Mouse (Mus musculus) liver, embryonic 12.5 days (tissue): ENCODE measurements at regions not wholly inside any gene's neighbourhood (a gene's known extent, or its start where the extent isn't known, plus 50 kb on each side); places are given as distances from the start of the nearest gene placed in this dataset.
A peak's percentile ranks its signal among the peaks of the same experiment; 100 is the strongest.

Experiments
- ATAC-seq: fragments of 200-750 bp; cut with Nextera tagmentation; 2 replicates; pipeline ENCODE4 v1.8.0; 2017; ENCODE audit warnings: moderate number of reproducible peaks, mild to moderate bottlenecking, moderate library complexity
- H3K27ac ChIP-seq: fragments of 300-500 bp; sonication (generic); 2 replicates; pipeline ENCODE4 v1.5.1; 2016; ENCODE audit warnings: mild to moderate bottlenecking
- H3K27me3 ChIP-seq: fragments of 300-500 bp; sonication (generic); replicated peaks from 2 replicates; pipeline ENCODE4 v1.6.1; 2016; ENCODE audit warnings: mild to moderate bottlenecking, moderate library complexity
- H3K36me3 ChIP-seq: fragments of 300-500 bp; sonication (generic); 2 replicates; pipeline ENCODE4 v1.6.1; 2016; ENCODE audit warnings: mild to moderate bottlenecking, moderate library complexity
- H3K4me1 ChIP-seq: fragments of 300-500 bp; sonication (generic); 2 replicates; pipeline ENCODE4 v1.6.1; 2016
- H3K4me2 ChIP-seq: fragments of 300-500 bp; sonication (generic); 2 replicates; pipeline ENCODE4 v1.6.1; 2016; ENCODE audit warnings: mild to moderate bottlenecking, moderate library complexity
- H3K4me3 ChIP-seq: fragments of 300-500 bp; sonication (generic); 2 replicates; pipeline ENCODE4 v1.5.1; 2016; ENCODE audit warnings: mild to moderate bottlenecking, moderate library complexity
- H3K9ac ChIP-seq: fragments of 300-500 bp; sonication (generic); 2 replicates; pipeline ENCODE4 v1.6.1; 2016; ENCODE audit warnings: mild to moderate bottlenecking, moderate library complexity
- H3K9me3 ChIP-seq: fragments of 300-500 bp; sonication (generic); replicated peaks from 2 replicates; pipeline ENCODE4 v1.6.1; 2016; ENCODE audit warnings: mild to moderate bottlenecking, moderate library complexity
- WGBS: fragments of 180-500 bp; shearing (Covaris S2); methylation state at CpG from one replicate; pipeline ENCODE4 v1.1.7; 2016; ENCODE audit not compliant: insufficient replicate concordance; 5-methylcytosine and 5-hydroxymethylcytosine counted together

DNA sequence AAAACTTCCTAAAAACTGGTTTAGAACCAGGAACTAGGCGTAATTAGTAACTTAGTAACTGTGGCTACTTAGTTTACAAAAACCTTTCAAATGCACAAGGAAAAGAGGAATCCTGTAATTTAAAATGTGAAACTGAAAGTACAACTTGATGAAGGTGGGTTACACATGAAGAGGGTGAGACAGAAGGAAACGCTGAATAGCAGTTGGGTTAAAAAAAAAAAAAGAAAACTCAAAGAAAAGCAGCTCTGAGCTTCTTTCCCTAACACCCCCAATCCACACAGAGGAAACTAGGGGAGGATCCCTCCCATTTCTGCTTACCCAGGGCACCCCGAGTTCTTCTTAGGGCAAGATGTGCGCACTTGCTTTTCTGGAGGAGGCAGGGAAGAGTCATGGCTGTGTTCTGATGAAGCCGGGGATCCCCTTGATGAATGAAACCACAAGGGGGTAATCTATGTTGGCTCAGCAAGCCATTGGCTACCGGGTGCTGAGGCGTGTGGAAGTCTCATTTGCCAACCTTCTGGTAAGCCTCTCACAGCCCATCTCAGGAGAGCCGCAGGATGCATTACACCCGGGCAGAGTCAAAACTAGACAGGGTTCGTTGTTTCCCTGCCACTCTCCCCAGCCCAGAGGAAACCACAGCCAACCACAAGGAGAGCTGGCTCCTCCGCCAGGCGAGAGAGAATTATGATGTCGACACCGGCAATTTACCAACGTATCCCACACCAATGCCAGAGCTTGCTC, 167.4 kb upstream of the Klf14 start:
- H3K36me3 ChIP-seq = peaks cover under 1% of the 10 kb centered on the region; the same call in 1 of the 2 replicates
- peak overlapping the region; percentile 63 for H3K4me3 ChIP-seq
- H3K4me2 ChIP-seq = peak overlapping the region; percentile 75
- H3K27ac ChIP-seq = peak overlapping the region; percentile 77
- no peaks in the 10 kb centered on the region for H3K27me3 ChIP-seq
- peak overlapping the region; percentile 72 for H3K9ac ChIP-seq
- peak; percentile 80 for ATAC-seq
- H3K4me1 ChIP-seq = peaks cover 39% of the 10 kb centered on the region
- WGBS = 17% methylated on average over 15 of the region's 15 CpGs
- H3K9me3 ChIP-seq = no peaks in the 10 kb centered on the region

DNA sequence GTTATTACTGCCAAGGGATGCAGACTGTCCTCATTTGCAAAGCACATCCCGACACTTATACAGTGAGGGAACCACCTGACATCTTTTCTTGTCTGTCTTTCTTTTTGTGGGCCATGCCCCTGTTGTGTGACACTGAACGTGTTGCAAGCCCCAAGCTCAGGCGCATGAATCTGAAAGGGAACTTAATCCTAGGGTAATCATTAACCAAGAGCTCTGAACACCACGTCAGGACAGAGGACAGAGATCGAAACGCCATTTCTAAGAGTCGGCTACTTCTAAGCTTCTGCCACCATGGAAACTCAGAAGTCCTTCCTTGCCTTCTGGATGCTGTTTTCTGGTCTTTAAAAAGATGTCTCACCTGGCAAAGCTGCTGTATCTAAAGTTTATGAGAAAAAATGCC, 170.3 kb upstream of the Klf14 start:
- H3K36me3 ChIP-seq = no peaks in the 10 kb centered on the region
- H3K9ac ChIP-seq = no peak overlapping the region
- ATAC-seq = no peak
- H3K4me2 ChIP-seq = no peak overlapping the region
- no peaks in the 10 kb centered on the region for H3K27me3 ChIP-seq
- no peak overlapping the region for H3K4me3 ChIP-seq
- no peaks in the 10 kb centered on the region for H3K9me3 ChIP-seq
- whole genome bisulfite sequencing = 75% methylated on average over 7 of the region's 7 CpGs
- no peak overlapping the region for H3K27ac ChIP-seq
- peaks cover 16% of the 10 kb centered on the region for H3K4me1 ChIP-seq

DNA sequence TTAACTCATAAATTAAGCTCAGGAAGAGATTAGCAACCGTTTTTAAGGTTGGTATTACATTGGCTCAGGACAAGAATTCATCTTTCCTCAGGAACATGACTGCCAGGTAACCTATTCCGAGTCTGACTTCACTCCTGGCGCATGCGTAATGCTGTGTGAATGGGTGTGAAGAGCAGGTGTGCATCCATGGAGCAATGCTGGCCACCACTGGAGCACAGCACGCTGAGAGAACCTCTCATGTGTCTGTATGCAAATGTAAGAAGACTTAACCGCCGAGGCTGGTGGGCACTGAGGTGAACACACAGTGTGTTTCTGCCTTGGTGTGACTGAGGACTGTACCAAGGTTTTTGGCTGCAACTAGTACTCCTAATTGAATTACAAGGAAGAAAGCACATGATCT, 171.1 kb upstream of the Klf14 start:
- Histone ChIP-seq H3K9ac (no peak overlapping the region), H3K4me2 (no peak overlapping the region), H3K9me3 (no peaks in the 10 kb centered on the region), H3K4me1 (peaks cover 8% of the 10 kb centered on the region), H3K27me3 (no peaks in the 10 kb centered on the region), H3K27ac (no peak overlapping the region), H3K36me3 (no peaks in the 10 kb centered on the region), H3K4me3 (no peak overlapping the region)
- no peak for ATAC-seq
- WGBS = 71% methylated on average over 7 of the region's 7 CpGs

DNA sequence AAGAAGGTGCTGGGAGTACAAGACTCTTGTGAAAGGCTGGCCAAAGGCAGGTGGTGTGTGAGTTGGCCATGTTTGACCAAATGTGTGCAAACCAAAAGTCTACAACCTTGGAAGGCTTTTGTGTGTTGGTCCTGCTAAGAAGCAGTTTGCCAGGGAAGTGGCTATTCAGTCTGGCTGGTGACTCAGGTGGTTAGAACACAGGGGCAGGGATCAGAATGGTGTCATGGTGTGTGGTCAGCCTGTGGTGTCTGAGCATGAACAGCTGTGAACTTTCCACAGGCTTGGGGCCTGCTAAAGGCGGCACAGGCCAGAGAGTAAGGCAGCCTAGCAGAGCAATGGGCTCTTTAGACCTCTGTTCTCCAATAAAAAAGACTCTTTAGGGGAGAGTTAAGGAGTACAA, 171.6 kb upstream of the Klf14 start:
- WGBS = 80% methylated on average over 1 of the region's 1 CpGs
- H3K9ac ChIP-seq = no peak overlapping the region
- H3K4me2 ChIP-seq = no peak overlapping the region
- no peak overlapping the region for H3K27ac ChIP-seq
- H3K27me3 ChIP-seq = no peaks in the 10 kb centered on the region
- ATAC-seq = no peak
- no peak overlapping the region for H3K4me3 ChIP-seq
- H3K36me3 ChIP-seq = no peaks in the 10 kb centered on the region
- H3K9me3 ChIP-seq = no peaks in the 10 kb centered on the region
- peaks cover 8% of the 10 kb centered on the region for H3K4me1 ChIP-seq

DNA sequence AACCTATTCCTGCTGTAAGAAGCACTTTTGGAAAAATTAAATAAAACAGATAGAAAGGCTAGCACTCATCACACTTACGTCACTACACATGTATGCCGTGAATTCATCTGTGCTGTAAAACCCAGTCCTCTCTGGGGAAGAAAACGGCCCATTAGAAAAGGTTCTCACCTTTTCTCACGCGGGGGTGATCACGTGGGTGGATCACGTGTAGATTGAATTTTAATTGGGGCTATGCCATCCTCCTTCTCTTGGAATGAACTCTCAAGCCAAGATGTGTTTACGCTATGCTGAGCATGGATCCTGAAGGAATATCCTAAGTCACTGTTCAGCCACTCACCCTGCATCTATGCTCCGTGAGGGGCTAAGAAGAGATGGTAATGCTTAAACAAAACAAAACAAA, 172.8 kb upstream of the Klf14 start:
- no peak for ATAC-seq
- no peak overlapping the region for H3K9ac ChIP-seq
- 77% methylated on average over 9 of the region's 9 CpGs for WGBS

DNA sequence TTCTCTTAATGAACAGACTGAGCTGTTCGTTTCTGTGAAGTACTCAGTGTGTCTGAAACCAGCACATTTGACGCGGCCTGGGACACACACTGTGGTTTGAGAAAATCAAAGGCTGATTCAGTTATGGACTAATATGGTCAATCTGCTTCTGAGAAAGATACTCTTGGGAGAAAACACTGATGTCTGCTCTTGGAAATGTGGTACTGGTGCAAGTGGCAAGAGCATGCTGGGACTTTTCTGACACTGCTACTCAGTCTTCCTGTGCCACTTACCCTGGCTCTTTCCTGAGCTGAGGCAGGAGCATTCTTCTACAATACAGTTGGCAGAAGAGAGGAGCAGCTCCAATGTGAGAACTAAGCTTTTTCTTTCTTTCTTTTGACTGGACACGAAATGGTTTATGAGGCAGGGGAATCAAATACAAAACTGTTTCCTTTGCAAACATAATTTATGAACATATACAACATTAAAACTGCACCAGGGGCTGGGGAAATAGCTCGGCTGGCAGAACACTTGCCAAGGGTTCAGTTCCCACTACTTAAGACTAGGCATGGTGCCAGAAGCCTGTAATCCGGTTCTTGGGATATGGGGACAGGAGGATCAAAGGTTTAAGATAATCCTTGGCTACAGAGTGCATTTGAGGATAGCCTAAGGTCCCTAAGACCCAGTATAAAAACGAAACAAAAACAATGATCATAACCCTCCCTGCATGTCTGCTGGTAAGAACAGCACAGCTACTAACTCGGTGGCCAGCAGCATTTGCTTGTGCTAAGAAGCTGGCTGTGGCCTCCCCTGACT, 173.7 kb upstream of the Klf14 start:
- H3K27me3 ChIP-seq = no peaks in the 10 kb centered on the region
- WGBS = 63% methylated on average over 8 of the region's 8 CpGs
- no peak for ATAC-seq

More for the DNA sequence above, 172.8 kb upstream of the Klf14 start:
- Histone ChIP-seq H3K36me3 (no peaks in the 10 kb centered on the region), H3K27me3 (no peaks in the 10 kb centered on the region), H3K9me3 (no peaks in the 10 kb centered on the region), H3K4me1 (peaks cover 5% of the 10 kb centered on the region), H3K27ac (no peak overlapping the region), H3K4me2 (no peak overlapping the region), H3K4me3 (no peak overlapping the region)

DNA sequence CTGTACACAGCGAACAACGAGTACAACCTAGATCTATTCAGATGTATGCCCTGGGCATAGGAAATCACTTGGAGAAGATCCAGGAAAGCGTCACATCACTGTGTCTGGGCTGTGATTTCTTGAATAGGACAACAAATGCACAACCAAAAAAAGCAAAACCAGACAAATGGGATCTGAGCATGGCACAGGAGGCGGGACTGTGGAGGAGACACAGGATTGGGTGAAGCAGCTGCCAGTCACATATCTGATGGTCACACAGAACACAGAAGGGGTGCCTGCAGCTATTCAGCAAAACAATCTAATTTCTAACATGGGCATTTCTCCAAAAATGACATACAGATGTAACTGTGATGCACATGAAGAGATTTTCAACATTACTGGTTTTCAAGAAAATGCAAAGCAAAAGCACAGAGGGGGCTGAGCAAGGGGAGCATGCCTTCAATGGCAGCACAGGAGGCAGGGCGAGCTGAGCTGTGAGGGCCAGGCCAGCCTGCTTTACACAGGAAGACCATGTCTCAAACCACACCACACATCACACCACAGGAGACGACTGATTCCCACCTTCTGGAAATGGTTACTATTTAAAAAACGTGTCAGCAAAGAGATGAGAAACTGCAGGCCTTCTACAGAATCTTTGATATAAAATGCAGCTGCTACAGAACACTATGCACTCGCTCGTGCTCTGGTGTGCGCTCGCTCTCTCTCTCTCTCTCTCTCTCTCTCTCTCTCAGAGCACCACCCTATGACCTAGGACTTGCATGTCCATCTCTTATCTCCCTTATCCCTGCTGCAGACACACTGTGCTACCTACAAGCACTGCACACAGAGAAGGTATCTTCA, 175.2 kb upstream of the Klf14 start:
- H3K9me3 ChIP-seq = no peaks in the 10 kb centered on the region
- H3K4me1 ChIP-seq = no peaks in the 10 kb centered on the region
- H3K27me3 ChIP-seq = peaks cover 3% of the 10 kb centered on the region; the same call in 1 of the 2 replicates
- no peak overlapping the region for H3K4me2 ChIP-seq
- H3K36me3 ChIP-seq = no peaks in the 10 kb centered on the region
- no peak for ATAC-seq
- H3K27ac ChIP-seq = no peak overlapping the region
- H3K4me3 ChIP-seq = no peak overlapping the region
- no peak overlapping the region for H3K9ac ChIP-seq
- WGBS = 70% methylated on average over 11 of the region's 11 CpGs

More for the DNA sequence above, 173.7 kb upstream of the Klf14 start:
- Histone ChIP-seq H3K27ac (no peak overlapping the region), H3K4me2 (no peak overlapping the region), H3K9ac (no peak overlapping the region), H3K4me1 (no peaks in the 10 kb centered on the region), H3K4me3 (no peak overlapping the region), H3K36me3 (no peaks in the 10 kb centered on the region), H3K9me3 (no peaks in the 10 kb centered on the region)

DNA sequence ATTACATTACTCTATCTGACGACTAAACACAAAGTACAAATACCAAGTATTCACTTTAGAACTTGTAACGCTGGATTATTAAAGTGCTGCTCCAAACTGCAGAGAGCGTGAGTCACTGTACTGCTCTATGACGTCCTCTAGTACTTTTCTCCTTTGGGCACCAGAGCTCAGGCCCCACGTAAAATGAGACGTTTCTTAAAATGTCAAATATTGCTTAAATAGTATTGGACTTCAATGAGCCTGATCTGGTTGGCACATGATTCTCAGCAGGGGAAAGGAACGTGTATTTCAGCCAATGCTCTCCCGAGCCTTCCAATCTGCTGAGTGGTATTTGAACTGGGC, 175.8 kb upstream of the Klf14 start:
- Histone ChIP-seq H3K27ac (no peak overlapping the region), H3K4me3 (no peak overlapping the region), H3K36me3 (no peaks in the 10 kb centered on the region), H3K9me3 (no peaks in the 10 kb centered on the region), H3K4me1 (no peaks in the 10 kb centered on the region), H3K9ac (no peak overlapping the region), H3K27me3 (peaks cover 3% of the 10 kb centered on the region; the same call in 1 of the 2 replicates), H3K4me2 (no peak overlapping the region)
- WGBS = 72% methylated on average over 8 of the region's 8 CpGs
- no peak for ATAC-seq

DNA sequence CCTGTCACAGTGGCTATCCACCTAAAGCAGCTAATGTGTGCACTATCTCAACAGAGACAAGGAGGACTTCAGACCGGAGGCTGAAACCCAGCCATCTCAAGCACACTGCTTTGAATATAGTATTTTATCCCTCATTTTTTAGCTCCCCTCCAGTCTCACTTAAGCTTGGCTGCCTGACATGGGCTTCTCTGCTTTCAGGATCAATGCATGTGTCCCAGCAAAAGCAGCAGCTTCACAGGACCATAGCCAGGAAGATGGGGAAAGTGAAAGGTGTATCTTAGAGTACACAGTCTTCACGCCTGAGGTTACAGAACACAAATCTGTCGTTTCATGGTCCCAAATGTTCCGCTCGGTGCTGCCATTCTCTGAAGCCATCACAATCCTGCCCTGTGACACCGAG, 176.7 kb upstream of the Klf14 start:
- Histone ChIP-seq H3K27ac (no peak overlapping the region), H3K4me3 (no peak overlapping the region), H3K4me2 (no peak overlapping the region), H3K27me3 (peaks cover 3% of the 10 kb centered on the region; the same call in 1 of the 2 replicates), H3K4me1 (no peaks in the 10 kb centered on the region), H3K36me3 (no peaks in the 10 kb centered on the region), H3K9ac (no peak overlapping the region), H3K9me3 (no peaks in the 10 kb centered on the region)
- 66% methylated on average over 6 of the region's 6 CpGs for WGBS
- ATAC-seq = no peak

DNA sequence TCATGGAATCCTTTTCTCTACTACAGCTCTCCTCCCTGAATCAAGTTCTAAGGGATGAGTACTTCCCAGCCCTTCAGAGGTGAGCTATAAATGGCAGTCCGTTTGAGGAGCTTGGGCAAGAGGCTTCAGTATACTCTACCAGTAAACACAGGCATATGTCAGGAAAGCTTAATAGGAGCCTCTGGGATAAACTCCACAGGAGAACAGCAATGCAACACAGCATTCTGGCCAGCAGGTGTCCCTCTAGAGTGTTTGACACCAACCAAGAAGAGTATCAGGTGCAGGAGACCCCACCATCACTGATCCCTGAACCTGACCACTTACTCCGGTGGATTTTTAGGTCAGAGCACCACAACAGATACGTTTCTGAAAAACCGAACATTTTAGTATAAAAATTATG, 178.0 kb upstream of the Klf14 start:
- Histone ChIP-seq H3K9me3 (no peaks in the 10 kb centered on the region), H3K36me3 (no peaks in the 10 kb centered on the region), H3K9ac (no peak overlapping the region), H3K4me1 (no peaks in the 10 kb centered on the region), H3K4me2 (no peak overlapping the region), H3K27ac (no peak overlapping the region), H3K4me3 (no peak overlapping the region), H3K27me3 (peaks cover 6% of the 10 kb centered on the region; the same call in 1 of the 2 replicates)
- 34% methylated on average over 4 of the region's 4 CpGs for WGBS
- ATAC-seq = no peak

DNA sequence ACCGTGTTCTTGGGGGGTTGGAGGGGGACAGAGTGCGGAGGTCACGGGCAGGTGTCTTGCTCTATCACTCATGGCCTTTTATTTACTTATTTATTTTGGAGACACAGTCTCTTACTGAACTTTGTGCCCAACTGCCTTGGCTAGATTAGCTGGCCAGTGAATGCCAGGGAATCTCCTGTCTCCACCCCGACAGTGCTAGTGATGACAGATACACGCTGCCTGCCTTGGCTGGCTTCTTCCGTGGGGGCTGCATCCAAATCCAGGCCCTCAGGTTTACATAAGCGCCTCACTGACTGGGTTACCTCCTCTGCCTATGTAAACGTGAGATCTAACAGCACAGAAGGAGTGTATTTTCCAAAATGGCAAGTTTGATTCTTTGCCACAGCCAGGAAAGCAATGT, 178.5 kb upstream of the Klf14 start:
- peaks cover 6% of the 10 kb centered on the region; the same call in 1 of the 2 replicates for H3K27me3 ChIP-seq
- H3K9ac ChIP-seq = no peak overlapping the region
- no peak for ATAC-seq
- no peaks in the 10 kb centered on the region for H3K9me3 ChIP-seq
- H3K36me3 ChIP-seq = no peaks in the 10 kb centered on the region
- no peak overlapping the region for H3K4me3 ChIP-seq
- H3K4me2 ChIP-seq = no peak overlapping the region
- no peaks in the 10 kb centered on the region for H3K4me1 ChIP-seq
- no peak overlapping the region for H3K27ac ChIP-seq
- WGBS = 75% methylated on average over 8 of the region's 8 CpGs

DNA sequence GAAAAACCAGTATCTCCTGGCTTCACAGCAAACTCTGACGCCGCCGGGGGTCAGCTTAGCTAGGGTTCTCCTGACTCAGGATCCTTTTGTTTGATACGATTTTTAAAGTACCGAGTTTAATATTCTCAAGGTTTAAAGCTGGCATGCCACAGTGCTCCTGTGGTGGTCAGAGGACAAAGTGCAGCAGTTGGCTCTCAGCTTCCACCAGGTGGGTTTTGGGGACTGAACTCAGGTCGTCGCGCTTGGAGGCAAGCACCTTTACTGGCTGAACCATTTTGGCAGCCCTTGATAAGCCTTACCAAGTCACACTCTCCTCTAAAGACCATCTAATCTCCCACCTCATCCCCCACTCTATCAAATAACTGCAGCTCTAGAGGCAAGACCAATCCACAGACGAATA, 181.1 kb upstream of the Klf14 start:
- no peak overlapping the region for H3K4me2 ChIP-seq
- H3K9ac ChIP-seq = no peak overlapping the region
- no peaks in the 10 kb centered on the region for H3K36me3 ChIP-seq
- H3K27me3 ChIP-seq = peaks cover 6% of the 10 kb centered on the region; the same call in 1 of the 2 replicates
- H3K4me1 ChIP-seq = no peaks in the 10 kb centered on the region
- no peaks in the 10 kb centered on the region for H3K9me3 ChIP-seq
- WGBS = 75% methylated on average over 9 of the region's 9 CpGs
- no peak overlapping the region for H3K4me3 ChIP-seq
- no peak for ATAC-seq
- H3K27ac ChIP-seq = no peak overlapping the region
